Mouse (Mus musculus): ENCODE results near the gene Ampd2. TPM values are rescaled to one million over a fixed set of nuclear protein-coding genes. Genes with fewer than 3 reads are reported as not detected.

The Ampd2 gene
- polyA plus RNA-seq, 1 experiment from 2014 or later, result 30.6 TPM

GRCm38 (mm10) chr3:108070295-108071293 lies 15.9 kb downstream of the Ampd2 start:
- Histone ChIP-seq H3K9ac (ENCODE audit: low read depth, low read length) (no peak overlapping the region), H3K27ac (ENCODE audit: low read depth, low read length) (no peak overlapping the region), H3K36me3 (ENCODE audit: control insufficient read depth, insufficient read depth, low read length) (peaks cover 11% of the 10 kb centered on the region), H3K4me1 (ENCODE audit: control insufficient read depth, insufficient read depth, low read length) (peaks cover 11% of the 10 kb centered on the region), H3K9me3 (replicated peaks; ENCODE audit: control insufficient read depth, low read length) (no peaks in the 10 kb centered on the region), H3K4me3 (ENCODE audit: low read depth, low read length) (no peak overlapping the region), H3K27me3 (ENCODE audit: control insufficient read depth, insufficient read depth, low read length) (no peaks in the 10 kb centered on the region), H3K4me2 (no peak overlapping the region)
- no peak for ATAC-seq (replicated peaks; ENCODE audit: insufficient number of reproducible peaks, low FRiP score, low TSS enrichment)
- WGBS (ENCODE audit: insufficient replicate concordance), result 66% methylated on average over 10 of the region's 10 CpGs

- Histone ChIP-seq H3K27ac (ENCODE audit: low read depth, low read length) (0 out of 2 replicates have a peak overlapping the region, but pooled peaks have one; percentile 6), H3K36me3 (ENCODE audit: control insufficient read depth, insufficient read depth, low read length) (no peaks in the 10 kb centered on the region), H3K4me3 (ENCODE audit: low read depth, low read length) (0 out of 2 replicates have a peak overlapping the region, but pooled peaks have one; percentile 8), H3K27me3 (ENCODE audit: control insufficient read depth, insufficient read depth, low read length) (no peaks in the 10 kb centered on the region), H3K9ac (ENCODE audit: low read depth, low read length) (no peak overlapping the region), H3K4me1 (ENCODE audit: control insufficient read depth, insufficient read depth, low read length) (peaks cover 11% of the 10 kb centered on the region), H3K9me3 (replicated peaks; ENCODE audit: control insufficient read depth, low read length) (no peaks in the 10 kb centered on the region), H3K4me2 (peak overlapping the region; percentile 51)
- WGBS (ENCODE audit: insufficient replicate concordance), result 47% methylated on average over 13 of the region's 13 CpGs
- no peak for ATAC-seq (replicated peaks; ENCODE audit: insufficient number of reproducible peaks, low FRiP score, low TSS enrichment)
Observed at GRCm38 (mm10) chr3:108069231-108069870, 17.1 kb downstream of the Ampd2 start.

GRCm38 (mm10) chr3:108068826-108069225 lies 17.6 kb downstream of the Ampd2 start:
- no peak for ATAC-seq (replicated peaks; ENCODE audit: insufficient number of reproducible peaks, low FRiP score, low TSS enrichment)
- Histone ChIP-seq H3K27ac (ENCODE audit: low read depth, low read length) (no peak overlapping the region), H3K4me3 (ENCODE audit: low read depth, low read length) (no peak overlapping the region), H3K27me3 (ENCODE audit: control insufficient read depth, insufficient read depth, low read length) (no peaks in the 10 kb centered on the region), H3K9ac (ENCODE audit: low read depth, low read length) (no peak overlapping the region), H3K4me2 (no peak overlapping the region), H3K36me3 (ENCODE audit: control insufficient read depth, insufficient read depth, low read length) (no peaks in the 10 kb centered on the region), H3K4me1 (ENCODE audit: control insufficient read depth, insufficient read depth, low read length) (peaks cover 11% of the 10 kb centered on the region), H3K9me3 (replicated peaks; ENCODE audit: control insufficient read depth, low read length) (no peaks in the 10 kb centered on the region)
- WGBS (ENCODE audit: insufficient replicate concordance), result 0% methylated on average over 1 of the region's 1 CpGs

- no peak for ATAC-seq (replicated peaks; ENCODE audit: insufficient number of reproducible peaks, low FRiP score, low TSS enrichment)
- H3K36me3 ChIP-seq (ENCODE audit: control insufficient read depth, insufficient read depth, low read length), result no peaks in the 10 kb centered on the region
- 66% methylated on average over 6 of the region's 6 CpGs for WGBS (ENCODE audit: insufficient replicate concordance)
- H3K9ac ChIP-seq (ENCODE audit: low read depth, low read length), result no peak overlapping the region
- H3K27me3 ChIP-seq (ENCODE audit: control insufficient read depth, insufficient read depth, low read length), result no peaks in the 10 kb centered on the region
- no peak overlapping the region for H3K27ac ChIP-seq (ENCODE audit: low read depth, low read length)
- H3K9me3 ChIP-seq (replicated peaks; ENCODE audit: control insufficient read depth, low read length), result no peaks in the 10 kb centered on the region
- H3K4me1 ChIP-seq (ENCODE audit: control insufficient read depth, insufficient read depth, low read length), result peaks cover 11% of the 10 kb centered on the region
- H3K4me3 ChIP-seq (ENCODE audit: low read depth, low read length), result no peak overlapping the region
- H3K4me2 ChIP-seq, result no peak overlapping the region
Observed at GRCm38 (mm10) chr3:108067370-108067934, 19.0 kb downstream of the Ampd2 start.

GRCm38 (mm10) chr3:108065551-108065950 lies 20.9 kb downstream of the Ampd2 start:
- Histone ChIP-seq H3K9ac (ENCODE audit: low read depth, low read length) (no peak overlapping the region), H3K4me3 (ENCODE audit: low read depth, low read length) (no peak overlapping the region), H3K36me3 (ENCODE audit: control insufficient read depth, insufficient read depth, low read length) (no peaks in the 10 kb centered on the region), H3K4me1 (ENCODE audit: control insufficient read depth, insufficient read depth, low read length) (peaks cover 11% of the 10 kb centered on the region), H3K27ac (ENCODE audit: low read depth, low read length) (no peak overlapping the region), H3K4me2 (no peak overlapping the region), H3K9me3 (replicated peaks; ENCODE audit: control insufficient read depth, low read length) (no peaks in the 10 kb centered on the region), H3K27me3 (ENCODE audit: control insufficient read depth, insufficient read depth, low read length) (no peaks in the 10 kb centered on the region)
- 78% methylated on average over 9 of the region's 9 CpGs for WGBS (ENCODE audit: insufficient replicate concordance)
- no peak for ATAC-seq (replicated peaks; ENCODE audit: insufficient number of reproducible peaks, low FRiP score, low TSS enrichment)

- no peak for ATAC-seq (replicated peaks; ENCODE audit: insufficient number of reproducible peaks, low FRiP score, low TSS enrichment)
- WGBS (ENCODE audit: insufficient replicate concordance), result 48% methylated on average over 4 of the region's 4 CpGs
- H3K4me3 ChIP-seq (ENCODE audit: low read depth, low read length), result no peak overlapping the region
Observed at GRCm38 (mm10) chr3:108064672-108065071, 21.8 kb downstream of the Ampd2 start.

GRCm38 (mm10) chr3:108062648-108063047 lies 23.8 kb downstream of the Ampd2 start:
- no peak for ATAC-seq (replicated peaks; ENCODE audit: insufficient number of reproducible peaks, low FRiP score, low TSS enrichment)
- H3K4me2 ChIP-seq, result no peak overlapping the region
- no peak overlapping the region for H3K27ac ChIP-seq (ENCODE audit: low read depth, low read length)
- no peaks in the 10 kb centered on the region for H3K36me3 ChIP-seq (ENCODE audit: control insufficient read depth, insufficient read depth, low read length)
- H3K4me3 ChIP-seq (ENCODE audit: low read depth, low read length), result no peak overlapping the region
- H3K4me1 ChIP-seq (ENCODE audit: control insufficient read depth, insufficient read depth, low read length), result no peaks in the 10 kb centered on the region
- H3K9me3 ChIP-seq (replicated peaks; ENCODE audit: control insufficient read depth, low read length), result no peaks in the 10 kb centered on the region
- no peaks in the 10 kb centered on the region for H3K27me3 ChIP-seq (ENCODE audit: control insufficient read depth, insufficient read depth, low read length)
- no peak overlapping the region for H3K9ac ChIP-seq (ENCODE audit: low read depth, low read length)
- 80% methylated on average over 8 of the region's 8 CpGs for WGBS (ENCODE audit: insufficient replicate concordance)

More at GRCm38 (mm10) chr3:108064672-108065071, 21.8 kb downstream of the Ampd2 start:
- Histone ChIP-seq H3K4me1 (ENCODE audit: control insufficient read depth, insufficient read depth, low read length) (peaks cover 10% of the 10 kb centered on the region), H3K36me3 (ENCODE audit: control insufficient read depth, insufficient read depth, low read length) (no peaks in the 10 kb centered on the region), H3K27ac (ENCODE audit: low read depth, low read length) (no peak overlapping the region), H3K4me2 (no peak overlapping the region), H3K9me3 (replicated peaks; ENCODE audit: control insufficient read depth, low read length) (no peaks in the 10 kb centered on the region), H3K27me3 (ENCODE audit: control insufficient read depth, insufficient read depth, low read length) (no peaks in the 10 kb centered on the region), H3K9ac (ENCODE audit: low read depth, low read length) (no peak overlapping the region)

- no peak overlapping the region for H3K9ac ChIP-seq (ENCODE audit: low read depth, low read length)
- H3K4me1 ChIP-seq (ENCODE audit: control insufficient read depth, insufficient read depth, low read length), result no peaks in the 10 kb centered on the region
- no peaks in the 10 kb centered on the region for H3K27me3 ChIP-seq (ENCODE audit: control insufficient read depth, insufficient read depth, low read length)
- ATAC-seq (replicated peaks; ENCODE audit: insufficient number of reproducible peaks, low FRiP score, low TSS enrichment), result no peak
- H3K36me3 ChIP-seq (ENCODE audit: control insufficient read depth, insufficient read depth, low read length), result no peaks in the 10 kb centered on the region
- H3K4me3 ChIP-seq (ENCODE audit: low read depth, low read length), result no peak overlapping the region
- H3K27ac ChIP-seq (ENCODE audit: low read depth, low read length), result no peak overlapping the region
- WGBS (ENCODE audit: insufficient replicate concordance), result 20% methylated on average over 7 of the region's 7 CpGs
- no peaks in the 10 kb centered on the region for H3K9me3 ChIP-seq (replicated peaks; ENCODE audit: control insufficient read depth, low read length)
- H3K4me2 ChIP-seq, result peak overlapping the region; percentile 51
Observed at GRCm38 (mm10) chr3:108061420-108061819, 25.0 kb downstream of the Ampd2 start.
